Mouse (Mus musculus) telencephalon, adult 2 months (tissue): Measurements from ENCODE around the gene Farsb.
A peak's percentile ranks its signal among the peaks of the same experiment; 100 is the strongest.

Experiments
- DNase-seq: peaks from one replicate; pipeline ENCODE4 v3.0.0-alpha.2; 2011; ENCODE audit warnings: low read depth, low spot score

The Farsb gene

DNA sequence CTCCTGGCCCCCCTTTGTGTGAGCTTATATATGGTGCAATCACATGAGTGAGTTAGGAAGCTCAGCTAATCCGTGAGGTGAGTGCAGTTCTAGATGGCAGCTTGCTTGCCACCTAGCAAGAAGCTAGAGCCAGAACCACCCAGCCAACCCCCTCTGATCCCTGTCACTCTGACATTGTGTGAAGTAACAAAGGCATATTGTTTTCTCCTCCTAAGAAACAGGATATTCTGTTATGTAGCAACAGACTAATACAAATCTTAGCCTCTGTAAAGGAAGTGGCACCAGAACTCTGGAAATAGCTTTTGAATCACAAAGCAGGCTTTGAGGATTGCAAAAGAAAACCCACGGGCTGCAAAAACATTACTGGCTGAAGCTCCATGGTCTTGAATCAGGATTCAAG lies 4.3 kb downstream of the Farsb start:
- no peak for DNase-seq

DNA sequence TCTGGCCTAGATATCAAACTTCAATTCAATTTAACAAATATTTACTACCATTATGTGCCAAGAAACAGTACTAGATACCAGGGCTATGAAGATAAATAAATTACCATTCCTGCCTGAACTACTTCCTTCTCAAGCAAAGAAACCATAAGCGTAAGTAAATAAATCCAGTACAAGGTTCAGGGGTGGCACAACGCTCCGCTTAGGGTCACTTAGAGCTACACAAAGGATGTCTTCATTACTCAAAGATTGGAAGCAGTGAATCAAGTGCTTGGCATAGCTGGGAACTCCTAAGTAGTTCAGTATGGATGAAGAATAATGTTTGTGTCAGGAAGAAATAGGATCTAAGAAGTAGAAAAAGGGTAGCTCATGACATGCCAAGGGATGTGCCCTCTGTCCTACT lies 5.3 kb downstream of the Farsb start:
- DNase-seq: no peak

DNA sequence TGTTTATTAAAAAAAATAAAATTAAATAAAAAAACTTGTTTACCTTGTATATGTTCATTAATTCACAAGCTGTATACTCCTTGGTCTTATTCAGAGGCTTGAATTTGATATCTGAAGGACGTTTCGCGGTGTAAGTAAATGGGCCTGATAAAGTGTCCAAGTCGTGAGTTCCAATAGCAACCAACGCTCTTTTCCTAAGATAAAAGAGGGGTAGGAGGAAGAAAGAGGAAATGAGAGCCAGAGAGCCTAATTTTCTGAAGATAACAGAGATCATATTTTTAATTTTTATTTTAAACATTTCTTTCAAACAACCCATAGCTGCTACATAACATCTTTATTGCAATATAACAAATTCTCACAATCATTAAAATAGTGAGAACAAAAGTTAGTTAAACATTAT lies 16.3 kb downstream of the Farsb start:
- no peak for DNase-seq

DNA sequence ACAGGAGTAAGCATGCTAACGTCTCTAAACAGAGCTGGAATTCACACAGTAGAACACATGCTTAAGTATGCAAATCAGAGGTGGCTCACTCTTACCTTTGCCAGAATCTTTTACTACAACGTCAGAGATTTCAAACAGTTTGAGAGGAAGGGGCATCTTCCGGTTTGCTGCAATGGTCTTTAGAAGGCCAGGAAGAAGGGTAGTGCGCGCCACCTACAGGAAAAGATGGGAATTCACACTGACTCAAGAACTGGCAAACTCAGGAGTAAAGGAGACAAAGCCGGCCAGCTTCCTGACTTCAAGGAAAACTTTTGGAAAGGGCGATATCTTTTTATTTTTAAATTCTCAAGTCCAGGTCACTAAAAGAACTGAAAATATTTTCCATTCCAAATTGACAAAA lies 34.0 kb downstream of the Farsb start:
- no peak for DNase-seq

DNA sequence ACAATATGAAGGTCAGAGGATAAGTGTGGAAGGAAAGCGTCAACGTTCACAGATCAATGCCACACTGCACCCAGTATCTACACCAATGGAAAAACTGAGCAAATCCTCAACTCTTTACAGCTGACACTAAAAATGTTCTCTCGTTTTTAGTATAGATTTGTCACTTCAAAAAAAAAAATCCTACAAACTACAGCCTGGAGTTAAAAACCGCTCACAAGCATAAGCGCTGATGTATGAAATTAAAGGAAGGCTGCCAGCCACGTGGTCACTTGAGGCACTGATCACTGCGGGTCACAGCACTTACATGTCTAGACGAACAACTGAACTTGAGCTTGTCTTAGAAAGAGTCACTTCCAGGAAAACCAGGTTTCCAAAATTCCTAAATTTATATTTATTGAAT lies 34.8 kb downstream of the Farsb start:
- no peak for DNase-seq

DNA sequence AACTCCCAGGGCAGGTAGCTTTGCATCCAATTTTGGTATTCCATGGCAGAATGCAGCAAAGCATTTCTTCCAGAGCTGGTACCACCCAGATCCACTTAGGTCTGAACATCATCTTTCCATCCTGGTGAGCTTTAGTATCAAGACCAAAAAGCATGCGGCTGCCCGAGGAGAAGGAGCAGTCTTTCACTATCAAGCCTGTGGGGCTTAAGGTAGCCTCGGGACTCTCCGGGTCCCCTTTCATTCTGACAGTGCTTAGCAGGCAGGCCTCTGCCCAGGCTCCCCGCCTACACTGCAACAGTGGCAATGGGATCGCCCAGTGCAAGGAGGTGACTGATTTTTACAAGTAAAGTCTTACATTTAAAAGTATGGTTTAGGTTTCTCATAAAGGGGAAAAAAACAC lies 36.2 kb downstream of the Farsb start:
- no peak for DNase-seq

DNA sequence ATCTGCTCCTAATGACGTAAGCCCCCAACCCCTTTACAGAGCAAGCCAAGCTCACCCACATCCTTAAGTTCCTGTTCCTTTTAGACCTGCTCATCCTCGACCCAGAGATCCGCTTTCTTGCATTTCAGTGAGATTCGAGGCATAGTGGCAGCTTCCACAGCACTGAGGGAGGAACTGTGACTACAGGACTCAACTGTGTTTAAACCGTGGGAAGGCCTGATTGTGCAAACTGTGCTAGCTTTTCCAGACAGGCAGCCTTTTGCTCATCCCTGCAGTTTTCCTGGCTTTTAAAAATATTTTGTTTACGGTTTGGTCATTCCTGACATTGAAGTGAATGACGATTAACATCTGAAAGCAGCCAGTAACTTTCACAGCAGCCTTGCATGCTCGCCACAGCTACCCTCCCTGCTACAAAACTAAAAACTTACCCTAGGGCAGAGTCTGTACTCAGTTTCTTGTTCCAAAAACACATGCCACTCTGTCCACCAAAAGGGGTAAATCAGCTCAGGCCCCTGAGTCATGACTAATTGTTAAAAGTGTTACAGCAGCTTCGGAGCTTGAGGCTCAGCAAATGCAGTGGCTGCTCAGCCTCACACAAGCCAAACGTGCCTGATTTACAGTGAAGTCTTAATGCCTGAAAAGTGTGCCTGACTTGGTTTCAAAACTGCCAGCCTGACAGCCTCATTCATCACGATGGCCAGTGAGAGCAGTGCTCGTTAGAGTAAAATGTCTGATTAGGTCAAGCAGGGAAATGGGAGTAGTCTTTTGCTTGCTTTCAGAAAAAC lies 37.4 kb downstream of the Farsb start:
- DNase-seq: no peak

DNA sequence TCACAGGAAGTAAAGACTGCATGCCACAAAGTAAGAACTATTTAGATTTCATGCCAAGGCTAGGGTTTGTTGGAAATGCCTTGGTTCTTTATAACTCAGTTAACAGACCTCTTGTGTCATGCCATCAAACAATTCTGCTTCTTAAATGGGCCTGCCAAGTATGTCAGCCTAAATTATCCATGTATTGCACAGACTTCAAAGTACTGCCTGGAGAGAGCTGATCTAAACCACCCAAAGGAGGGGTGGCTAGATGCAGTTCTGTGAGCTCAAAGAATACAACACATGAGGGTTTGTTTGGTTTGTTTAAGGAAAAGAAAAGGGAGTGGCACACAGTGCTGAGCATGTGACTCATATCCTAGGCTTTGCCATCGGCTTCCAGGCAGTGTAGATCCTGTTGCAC lies 40.6 kb downstream of the Farsb start:
- DNase-seq: no peak

DNA sequence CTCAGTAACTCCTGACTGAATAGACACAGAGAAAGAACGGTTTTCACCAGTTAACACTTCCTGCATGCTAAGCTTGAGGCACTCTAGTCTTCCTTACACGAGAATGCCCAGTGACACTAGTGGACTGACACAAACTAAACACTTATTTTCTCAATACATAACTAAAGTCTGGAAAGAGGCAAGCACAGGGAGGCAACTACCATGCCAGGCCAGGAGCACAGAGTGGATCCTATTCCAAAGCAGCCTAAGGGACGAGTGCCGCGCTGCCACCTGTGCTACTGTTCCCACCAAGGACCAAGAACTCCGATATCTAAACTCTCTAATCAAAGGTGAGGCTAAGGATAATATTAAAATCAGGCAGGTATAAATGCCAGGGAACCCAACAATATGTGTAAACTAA lies 42.0 kb downstream of the Farsb start:
- no peak for DNase-seq

DNA sequence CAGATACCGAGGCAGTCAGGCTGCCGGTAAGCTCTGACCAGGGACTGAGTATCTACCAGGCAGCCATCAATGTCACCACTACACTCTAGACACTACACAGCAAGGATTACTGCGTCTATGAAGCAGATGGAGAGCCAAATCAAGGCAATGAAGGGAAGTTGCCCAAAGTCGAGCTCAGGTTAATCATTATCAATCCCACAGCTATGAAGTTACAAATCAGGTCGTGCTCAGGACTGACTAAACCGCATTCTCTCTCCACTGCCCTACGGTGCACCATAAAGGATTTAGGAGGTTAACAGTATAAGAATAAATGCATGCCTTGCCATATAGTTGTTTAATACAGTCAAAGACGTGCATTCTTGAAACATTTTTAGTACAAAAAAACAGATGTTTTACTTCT lies 42.5 kb downstream of the Farsb start:
- no peak for DNase-seq

DNA sequence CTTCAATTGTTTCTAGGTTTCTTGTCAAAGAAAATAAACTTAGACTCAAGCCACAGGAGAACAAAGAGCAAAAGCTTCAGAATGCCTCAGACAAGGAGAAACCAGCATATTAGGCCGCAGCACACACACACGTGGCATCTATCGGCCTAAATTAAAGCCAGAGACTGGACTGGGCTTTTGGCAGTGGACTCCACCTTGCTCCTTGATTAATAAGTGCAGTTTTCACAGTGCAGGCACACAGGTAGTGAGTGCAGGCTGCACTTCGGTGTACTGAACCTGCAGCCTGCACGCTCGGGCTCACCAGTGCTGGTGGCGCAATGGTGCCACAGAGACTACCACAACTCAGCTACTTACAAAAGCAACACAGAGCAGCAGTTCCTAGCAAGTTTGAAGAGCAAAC lies 45.6 kb downstream of the Farsb start:
- DNase-seq: no peak

DNA sequence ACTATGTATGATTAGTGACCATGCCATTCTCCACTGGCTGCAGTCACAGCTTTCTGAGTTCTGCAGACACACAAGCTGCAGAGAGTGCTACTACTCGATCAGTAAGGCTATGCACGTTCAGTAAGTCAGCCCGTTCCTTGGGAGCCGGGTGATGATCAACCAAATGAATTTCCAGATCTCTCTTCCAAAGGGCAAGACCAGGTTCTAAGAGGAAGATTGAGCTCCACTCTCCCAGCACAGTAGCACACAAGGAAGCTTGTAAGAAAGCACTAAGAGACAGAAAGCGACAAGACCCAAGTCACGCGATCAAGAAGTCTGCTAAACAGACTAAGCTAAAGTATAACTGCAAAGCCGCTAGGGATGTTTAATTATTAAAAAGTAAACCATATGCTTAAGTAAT lies 48.0 kb downstream of the Farsb start:
- DNase-seq: no peak

DNA sequence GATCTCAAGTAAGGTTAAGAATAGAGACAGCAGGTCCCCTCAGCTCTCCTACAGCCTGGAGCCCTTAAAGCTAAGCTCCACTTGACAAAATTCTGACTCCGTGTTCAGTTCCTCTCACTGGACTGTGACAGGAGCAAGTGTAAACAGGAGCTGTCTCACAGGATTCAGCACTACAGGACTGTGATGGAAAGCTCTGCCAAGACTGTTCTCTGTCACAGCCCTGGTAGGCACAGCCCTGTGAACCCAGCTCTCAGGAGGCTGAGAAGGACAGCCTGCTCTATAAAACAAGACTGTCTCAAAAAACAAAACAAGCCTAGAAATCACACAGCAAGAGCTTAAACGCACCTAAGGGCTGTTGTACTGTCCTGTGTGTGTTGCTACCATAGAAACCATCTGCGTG lies 51.5 kb downstream of the Farsb start:
- DNase-seq: no peak

DNA sequence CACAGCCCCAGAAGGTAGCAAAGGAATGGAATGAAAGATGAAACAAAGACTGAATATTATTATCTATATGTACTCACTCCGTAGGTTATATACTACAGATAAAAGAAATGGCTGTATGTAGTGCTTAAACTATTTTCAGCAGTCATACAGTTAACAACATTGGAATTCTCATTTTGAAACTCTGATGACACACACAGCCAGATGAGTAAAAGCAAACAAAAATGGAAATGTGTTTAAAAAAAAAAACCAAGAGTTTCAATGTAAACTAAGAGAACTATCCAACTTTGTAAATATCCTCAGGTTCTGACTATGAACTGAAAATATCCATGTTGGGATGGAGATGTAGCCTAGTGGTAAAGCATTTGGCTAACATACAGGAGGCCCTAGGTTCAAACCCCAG lies 52.3 kb downstream of the Farsb start:
- DNase-seq: no peak

DNA sequence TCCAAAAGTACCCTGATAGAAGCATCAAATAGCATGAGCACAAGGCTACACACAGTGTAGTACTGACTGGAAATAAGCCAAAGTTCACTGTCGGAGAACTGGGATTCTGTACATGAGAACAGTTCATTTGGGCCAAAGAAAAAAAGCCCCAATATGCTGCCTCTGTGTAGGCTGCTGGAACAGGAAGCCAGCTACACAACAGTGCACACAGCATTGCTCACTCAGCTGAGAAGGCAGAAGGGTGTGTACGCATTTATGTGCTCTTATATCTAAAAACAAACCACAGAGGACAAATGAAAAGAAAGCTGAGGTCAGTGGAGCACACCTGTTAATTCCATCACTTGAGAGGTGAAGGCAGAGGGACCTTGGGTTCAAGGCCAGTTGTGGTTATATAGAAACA lies 52.7 kb downstream of the Farsb start:
- no peak for DNase-seq

DNA sequence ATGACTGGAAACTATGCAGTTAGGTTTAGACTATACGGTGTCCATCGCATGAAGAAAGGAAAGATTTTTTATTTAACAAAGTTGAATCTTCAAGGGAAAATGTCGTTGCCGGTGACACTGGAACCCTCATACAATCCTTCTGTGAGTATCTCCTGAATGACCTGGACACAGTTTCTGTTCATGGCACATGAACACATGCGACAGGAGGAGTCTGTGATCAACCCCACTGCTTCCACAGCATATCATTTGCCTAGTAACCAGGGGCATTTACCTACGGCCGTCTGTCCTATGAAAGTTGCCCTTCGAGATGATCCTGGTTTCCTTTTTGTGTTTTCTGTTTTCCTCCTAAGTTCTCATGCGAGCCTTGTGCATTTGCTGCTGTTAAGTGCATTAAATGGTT lies 55.2 kb downstream of the Farsb start:
- no peak for DNase-seq

DNA sequence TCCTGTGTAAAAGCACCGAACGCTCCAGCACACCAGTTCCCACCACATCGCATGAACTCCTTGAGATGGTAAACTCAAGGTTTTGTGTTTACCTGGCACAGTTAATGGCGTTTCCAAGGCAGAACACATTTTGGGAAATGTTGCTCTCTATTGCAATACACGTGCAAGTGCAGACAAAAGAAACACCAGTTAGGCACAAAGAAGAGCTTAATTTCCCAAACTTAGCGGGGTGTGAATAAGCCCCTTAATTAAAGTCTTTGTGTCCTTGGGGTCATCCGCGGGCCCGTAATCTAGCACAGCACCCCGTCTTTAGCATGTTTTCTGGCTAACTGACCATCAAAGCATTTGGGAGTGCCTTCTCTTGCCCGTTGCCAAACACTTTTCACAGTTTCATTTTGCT lies 59.8 kb downstream of the Farsb start:
- DNase-seq: no peak

DNA sequence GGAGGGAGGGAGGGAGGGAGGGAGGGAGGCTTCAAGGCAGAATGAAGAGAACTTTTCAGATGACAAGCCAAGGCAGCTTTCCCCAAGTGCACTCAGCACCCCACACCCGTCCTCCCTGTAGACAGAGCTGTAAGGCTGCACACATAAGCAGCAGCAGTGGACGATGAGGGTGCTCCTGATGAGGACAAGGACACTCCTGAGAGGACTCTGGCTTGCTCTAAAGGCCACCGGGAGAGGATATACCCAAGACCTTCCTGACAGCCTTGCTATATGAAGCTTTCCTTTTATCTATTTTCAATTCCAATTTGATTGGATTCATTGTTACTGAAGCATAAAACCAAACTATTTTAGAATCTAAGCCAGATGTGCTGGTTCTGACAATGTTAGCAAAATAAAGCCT lies 61.9 kb downstream of the Farsb start:
- DNase-seq: no peak

DNA sequence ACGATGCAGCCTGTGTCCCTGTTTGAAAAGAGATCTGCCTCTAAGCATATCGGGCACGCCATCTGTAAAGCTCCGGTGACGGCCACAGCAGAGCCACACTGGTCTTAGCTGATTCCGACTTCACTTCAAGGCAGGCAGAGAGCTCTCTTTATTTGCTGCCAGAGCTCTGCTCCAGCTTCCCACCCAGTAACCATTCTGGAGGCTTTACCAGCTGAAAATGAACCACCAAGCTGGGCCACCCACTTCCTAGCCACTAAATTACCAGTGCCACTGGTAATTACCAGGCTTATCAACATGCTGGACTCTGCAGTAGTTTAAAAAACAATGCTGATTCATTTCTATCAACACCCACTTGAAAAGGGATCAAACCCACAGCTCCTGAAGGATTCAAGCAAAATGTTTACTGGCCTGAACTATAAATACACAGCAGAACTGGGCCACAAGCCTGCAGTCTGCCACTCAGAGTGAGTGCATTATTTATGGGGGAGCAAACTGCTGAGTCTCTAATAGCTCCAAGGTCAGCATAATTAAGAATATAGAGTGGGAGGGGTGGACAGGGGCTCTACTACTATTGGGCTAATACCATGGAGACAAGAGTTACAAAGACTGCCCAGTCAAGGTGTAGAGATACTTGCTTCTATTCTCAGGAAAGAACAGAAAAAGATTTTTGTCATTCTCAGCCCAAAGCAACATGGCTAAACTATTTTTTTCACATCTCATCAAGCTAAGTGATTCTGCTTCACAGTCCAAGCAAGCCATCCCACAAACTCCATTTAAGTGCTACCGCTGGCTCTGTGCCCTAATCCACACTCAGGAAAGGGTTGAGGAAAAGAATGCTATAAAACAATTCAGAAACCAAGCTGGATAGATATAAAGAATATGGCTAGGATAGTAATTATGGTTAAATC lies 62.6 kb downstream of the Farsb start:
- peak; percentile 70 for DNase-seq

DNA sequence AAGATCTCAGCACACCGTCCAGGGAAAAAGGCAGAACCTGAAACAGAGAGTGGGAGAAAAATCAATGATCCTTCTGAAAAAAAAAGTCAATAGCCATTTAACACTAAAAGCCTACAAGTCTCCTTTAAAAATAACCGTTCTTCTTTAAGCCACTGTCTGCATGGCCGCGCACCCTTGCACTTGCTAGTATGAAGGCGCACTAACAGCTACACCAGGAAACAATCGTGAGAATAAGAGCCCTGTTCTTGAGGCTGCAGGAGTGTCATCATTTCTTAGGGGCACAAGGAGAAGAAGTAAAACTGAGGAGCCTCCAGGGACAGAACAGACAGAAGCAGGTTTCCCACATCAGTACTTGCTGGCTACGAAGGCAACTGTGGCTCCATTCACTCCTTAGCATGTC lies 63.4 kb downstream of the Farsb start:
- DNase-seq: no peak

DNA sequence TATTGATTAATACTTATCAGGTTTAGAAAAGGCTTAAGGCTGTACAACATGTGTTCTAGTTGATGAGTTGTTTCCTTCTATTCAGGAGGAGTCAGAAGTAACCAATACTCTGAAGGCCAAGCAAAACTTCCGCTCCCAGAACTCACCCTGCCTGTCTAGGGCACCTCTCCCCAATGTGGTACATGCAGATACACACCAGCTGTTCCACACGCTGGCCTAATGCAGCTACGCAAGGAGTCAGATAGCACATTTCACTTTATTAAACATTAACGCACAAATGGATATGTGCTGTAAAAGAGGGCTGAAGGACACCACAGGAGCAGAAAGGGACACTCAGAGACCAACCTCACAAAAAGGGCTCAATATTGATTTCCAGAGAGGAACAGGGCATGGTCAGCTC lies 63.8 kb downstream of the Farsb start:
- DNase-seq: no peak

DNA sequence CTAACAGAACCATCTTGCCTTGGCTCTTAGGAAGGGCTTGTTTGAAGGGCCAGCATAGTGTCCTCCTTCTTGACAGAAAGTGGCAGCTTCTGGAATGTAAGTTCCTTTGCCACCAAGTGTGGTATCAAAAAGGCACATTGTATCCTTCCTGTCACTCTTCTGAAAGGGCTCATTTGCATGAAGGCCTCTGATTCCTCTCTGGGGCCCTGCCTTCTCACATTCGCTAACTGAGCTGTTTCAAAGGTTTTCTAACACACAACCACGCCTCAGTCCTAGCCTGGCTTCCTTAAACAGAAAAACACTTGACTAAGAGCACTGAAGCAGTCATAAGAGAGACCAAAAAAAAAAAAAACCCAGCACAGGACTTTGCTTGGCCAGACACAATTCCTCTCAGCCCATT lies 66.1 kb downstream of the Farsb start:
- no peak for DNase-seq

DNA sequence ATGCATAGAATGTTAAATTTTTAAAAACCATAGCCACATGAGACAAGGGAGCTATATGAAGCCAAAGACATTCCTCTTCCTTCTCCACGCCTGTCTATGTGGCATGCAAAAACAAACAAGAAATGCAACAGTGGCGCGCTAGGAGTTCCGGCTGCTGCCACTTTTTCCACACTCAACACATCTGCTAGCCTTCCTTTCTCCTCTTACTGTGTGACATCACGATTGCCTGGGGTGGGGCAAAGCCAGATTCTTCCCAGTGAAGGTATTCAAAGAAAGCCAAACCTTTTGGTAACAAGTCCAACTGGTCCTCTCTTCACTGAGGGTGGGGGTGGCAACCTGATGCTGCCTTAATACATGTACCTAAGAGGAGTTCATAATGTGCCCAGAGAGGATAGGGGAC lies 66.9 kb downstream of the Farsb start:
- no peak for DNase-seq
